Mouse (Mus musculus) olfactory bulb, adult 2 months (tissue): Measurements from ENCODE around the gene Slc9a7. TPM values are rescaled to one million over a fixed set of nuclear protein-coding genes. Genes with fewer than 3 reads are reported as not detected.

Source experiments
- H3K27ac ChIP-seq: fragments of 200-500 bp; 2 replicates; pipeline ENCODE4 v1.5.1; 2012; ENCODE audit warnings: low read depth, low read length; ENCODE audit not compliant: insufficient read depth
- H3K4me1 ChIP-seq: fragments of 200-500 bp; 2 replicates; pipeline ENCODE4 v1.6.1; 2012; ENCODE audit warnings: low read length; ENCODE audit not compliant: control insufficient read depth, insufficient read depth
- H3K4me3 ChIP-seq: fragments of 200-500 bp; 2 replicates; pipeline ENCODE4 v1.5.1; 2012; ENCODE audit warnings: mild to moderate bottlenecking, low read depth, low read length, moderate library complexity; ENCODE audit not compliant: insufficient read depth
- CTCF ChIP-seq: fragments of 200-500 bp; IDR thresholded peaks from 2 replicates; pipeline ENCODE4 v1.5.1; 2012; ENCODE audit warnings: low read depth, mild to moderate bottlenecking, low read length, moderate library complexity; ENCODE audit not compliant: insufficient read depth
- POLR2A ChIP-seq: fragments of 200-500 bp; IDR thresholded peaks from 2 replicates; pipeline ENCODE4 v1.6.1; 2012; ENCODE audit warnings: mild to moderate bottlenecking, low read depth, low read length, moderate library complexity; ENCODE audit not compliant: insufficient read depth
- WGBS: fragments of 180-500 bp; shearing (Covaris S2); methylation state at CpG from one replicate; pipeline ENCODE4 v1.1.7; 2018; 5-methylcytosine and 5-hydroxymethylcytosine counted together
- polyA plus RNA-seq: library from polyadenylated mRNA; stranded (reverse); fragments of >200 nt; gene quantifications from 2 replicates; pipeline ENCODE4 v1.2.4, GENCODE M21; 2012; ENCODE audit warnings: low replicate concordance; ENCODE audit not compliant: missing spikeins, insufficient read depth, insufficient read length

Slc9a7 gene
- polyA plus RNA-seq, 1 experiment, result not detected

GRCm38 (mm10) chrX:20164984-20165383 is 126.6 kb downstream of the Slc9a7 start:
- TF ChIP-seq CTCF (no peak), POLR2A (no peak)
- no peak overlapping the region for H3K4me3 ChIP-seq
- 62% methylated on average over 3 of the region's 3 CpGs for WGBS
- no peak overlapping the region for H3K27ac ChIP-seq
- no peaks in the 10 kb centered on the region for H3K4me1 ChIP-seq

DNA sequence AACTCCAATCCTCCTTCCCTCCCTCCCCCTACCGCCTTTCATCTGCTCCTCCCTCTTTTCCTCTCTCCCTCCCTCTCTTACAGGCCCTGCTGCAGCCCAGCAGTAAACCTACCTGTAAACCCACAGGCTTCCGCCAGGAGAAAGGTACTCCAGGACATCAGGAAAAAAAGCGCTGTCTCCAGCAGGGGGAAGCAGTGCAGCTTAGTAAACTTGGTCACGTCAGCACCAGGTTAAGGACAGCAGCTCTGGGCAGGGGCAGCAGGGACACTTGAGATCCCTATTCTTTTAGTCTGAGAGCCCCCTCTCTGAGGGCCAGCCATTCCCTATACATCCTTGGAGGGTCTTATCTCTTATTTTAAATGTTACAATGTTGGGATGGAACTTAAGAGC is 129.3 kb downstream of the Slc9a7 start:
- Histone ChIP-seq H3K27ac (no peak overlapping the region), H3K4me1 (no peaks in the 10 kb centered on the region), H3K4me3 (no peak overlapping the region)
- WGBS, result 42% methylated on average over 4 of the region's 4 CpGs
- no peak for TF ChIP-seq POLR2A
- no peak for TF ChIP-seq CTCF

DNA sequence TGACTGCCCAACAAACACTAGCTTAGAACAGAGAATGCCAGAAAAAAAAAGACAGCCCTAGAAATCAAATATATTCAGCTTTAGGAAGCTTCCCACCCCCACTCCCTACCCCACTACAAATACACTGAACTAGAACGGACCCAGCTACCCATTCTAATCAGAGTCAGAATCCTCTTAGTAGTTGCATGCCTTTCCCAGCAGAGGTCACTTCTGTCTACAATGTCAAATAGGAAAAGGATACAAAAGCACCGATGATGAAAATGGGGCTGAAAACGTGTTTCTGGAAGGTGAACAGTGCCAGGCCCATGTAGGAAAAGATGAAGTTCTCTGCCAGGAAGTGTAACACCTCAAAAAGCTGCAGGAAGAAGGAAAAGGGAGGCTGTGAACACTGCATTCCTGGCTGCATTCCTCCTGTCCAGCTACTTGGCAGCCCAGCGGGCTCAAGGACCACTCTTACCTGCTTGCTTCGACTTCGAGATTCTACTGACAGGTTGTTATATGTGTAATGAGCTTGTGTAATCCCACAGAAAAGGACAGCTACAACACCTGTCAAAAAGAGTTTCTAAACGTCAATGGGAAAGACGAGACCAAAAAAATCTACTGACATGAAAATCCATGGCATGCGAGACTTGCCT is 129.8 kb downstream of the Slc9a7 start:
- TF ChIP-seq CTCF (no peak), POLR2A (no peak)
- Histone ChIP-seq H3K27ac (no peak overlapping the region), H3K4me1 (no peaks in the 10 kb centered on the region), H3K4me3 (no peak overlapping the region)
- 71% methylated on average over 9 of the region's 9 CpGs for WGBS

GRCm38 (mm10) chrX:20160301-20160700 is 131.3 kb downstream of the Slc9a7 start:
- no peak overlapping the region for H3K4me3 ChIP-seq
- TF ChIP-seq POLR2A (no peak), CTCF (no peak)
- H3K27ac ChIP-seq, result no peak overlapping the region
- H3K4me1 ChIP-seq, result no peaks in the 10 kb centered on the region
- 59% methylated on average over 1 of the region's 1 CpGs for WGBS

- Histone ChIP-seq H3K4me3 (no peak overlapping the region), H3K4me1 (no peaks in the 10 kb centered on the region), H3K27ac (no peak overlapping the region)
- WGBS, result 18% methylated on average over 2 of the region's 2 CpGs
- TF ChIP-seq POLR2A (no peak), CTCF (no peak)
These were observed 134.1 kb downstream of the Slc9a7 start for GRCm38 (mm10) chrX:20157519-20157918.

DNA sequence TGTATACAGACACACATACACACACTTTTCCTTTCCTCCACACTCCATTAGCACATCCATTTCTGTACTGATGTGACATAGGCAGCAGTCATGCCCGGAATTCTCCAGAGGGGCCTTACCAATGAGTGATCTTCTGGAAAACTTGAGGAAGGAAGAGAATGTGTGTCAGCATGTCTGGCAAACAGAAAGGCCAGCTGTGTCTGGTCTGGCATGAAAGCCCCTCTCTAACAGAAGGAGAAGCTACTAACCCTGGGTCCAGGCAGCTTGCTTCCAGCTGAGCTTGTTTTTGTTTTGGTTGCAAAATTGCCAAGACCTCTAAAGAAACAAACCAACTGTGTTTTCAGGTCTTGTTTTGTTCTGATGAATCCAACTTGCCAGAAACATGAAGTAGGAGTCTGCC is 162.1 kb downstream of the Slc9a7 start:
- Histone ChIP-seq H3K4me1 (no peaks in the 10 kb centered on the region), H3K27ac (no peak overlapping the region), H3K4me3 (no peak overlapping the region)
- no peak for TF ChIP-seq POLR2A
- TF ChIP-seq CTCF, result no peak
- WGBS, result 62% methylated on average over 1 of the region's 1 CpGs

DNA sequence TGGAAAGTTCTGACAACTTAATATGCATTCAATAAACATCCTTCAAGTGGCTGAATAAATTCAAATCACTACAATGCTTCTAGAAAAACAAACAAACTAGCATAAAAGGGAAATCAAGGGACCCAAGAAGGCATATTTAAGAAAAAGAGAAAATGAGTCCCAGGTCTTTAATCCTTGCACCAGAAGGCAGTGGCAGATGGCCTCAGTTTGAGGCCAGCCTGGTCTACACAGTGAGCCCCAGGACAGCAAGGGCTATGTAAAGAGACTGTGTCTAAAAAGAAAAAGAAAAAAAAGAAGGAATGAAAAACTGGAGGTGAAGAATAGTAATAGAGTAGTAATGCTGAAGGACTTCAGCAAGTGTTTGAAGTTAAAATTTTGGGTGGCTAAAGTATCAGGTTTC is 162.7 kb downstream of the Slc9a7 start:
- Histone ChIP-seq H3K4me3 (no peak overlapping the region), H3K4me1 (no peaks in the 10 kb centered on the region), H3K27ac (no peak overlapping the region)
- TF ChIP-seq CTCF (no peak), POLR2A (no peak)

DNA sequence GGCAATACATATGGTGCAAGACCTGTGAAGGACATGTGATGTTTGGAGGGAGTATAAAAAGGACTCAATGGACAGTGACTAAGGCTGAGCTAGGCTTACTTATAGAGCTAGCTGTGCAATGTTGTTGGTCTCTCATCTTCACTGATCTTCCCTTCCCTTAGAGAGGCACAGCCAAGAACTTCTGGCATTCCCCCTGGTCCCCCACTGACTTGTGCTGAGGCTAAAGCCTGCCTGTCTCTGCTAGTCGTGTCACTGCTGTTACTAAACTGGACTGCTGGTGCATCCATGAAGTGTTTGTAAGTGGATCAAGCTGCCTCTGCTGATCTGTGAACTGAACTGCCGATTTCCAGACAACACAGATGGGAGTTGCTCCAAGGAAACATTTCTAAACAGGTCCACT is 166.1 kb downstream of the Slc9a7 start:
- H3K4me1 ChIP-seq, result no peaks in the 10 kb centered on the region
- no peak overlapping the region for H3K4me3 ChIP-seq
- TF ChIP-seq CTCF (no peak), POLR2A (no peak)
- H3K27ac ChIP-seq, result no peak overlapping the region
- 70% methylated on average over 2 of the region's 2 CpGs for WGBS

- H3K4me3 ChIP-seq, result no peak overlapping the region
- H3K4me1 ChIP-seq, result no peaks in the 10 kb centered on the region
- WGBS, result 78% methylated on average over 2 of the region's 2 CpGs
- no peak for TF ChIP-seq CTCF
- no peak for TF ChIP-seq POLR2A
- no peak overlapping the region for H3K27ac ChIP-seq
These were observed 173.9 kb downstream of the Slc9a7 start for GRCm38 (mm10) chrX:20117717-20118116.

GRCm38 (mm10) chrX:20070196-20070595 is 221.4 kb downstream of the Slc9a7 start:
- no peak overlapping the region for H3K27ac ChIP-seq
- 71% methylated on average over 4 of the region's 4 CpGs for WGBS
- TF ChIP-seq POLR2A, result no peak
- no peak for TF ChIP-seq CTCF
- no peak overlapping the region for H3K4me3 ChIP-seq
- no peaks in the 10 kb centered on the region for H3K4me1 ChIP-seq
